Mouse (Mus musculus): ENCODE data around the gene Dusp23. TPM values are rescaled to one million over a fixed set of nuclear protein-coding genes. Genes with fewer than 3 reads are reported as not detected.
A peak's percentile ranks its signal among the peaks of the same experiment; 100 is the strongest.

The Dusp23 gene
- total RNA-seq, 4 experiments from 2014 or later: 8.5 to 14.0 (median 11.5) TPM

DNA sequence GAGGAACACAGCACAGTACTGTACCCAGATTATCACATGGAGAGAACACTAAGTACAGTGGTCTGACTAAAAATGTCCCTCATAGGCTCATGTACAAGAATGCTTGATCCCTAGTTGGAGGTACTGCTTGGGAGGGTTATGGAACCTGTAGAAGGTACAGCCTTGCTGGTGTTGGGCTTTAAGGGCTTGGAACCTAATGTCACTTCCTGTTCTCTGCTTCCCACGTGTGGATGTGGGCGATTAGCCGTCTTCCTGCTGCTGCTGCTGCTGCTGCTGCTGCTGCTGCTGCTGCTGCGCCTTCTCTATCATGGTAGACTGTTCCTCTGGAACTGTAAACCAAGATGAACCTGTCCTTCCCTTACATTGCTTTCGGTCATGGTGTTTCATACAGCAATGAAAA lies 9.2 kb downstream of the Dusp23 start:
- DNase-seq (ENCODE audit: low spot score): no peak

GRCm38 (mm10) chr1:172619235-172619634 lies 13.5 kb downstream of the Dusp23 start:
- peak; percentile 70 for DNase-seq (ENCODE audit: low spot score)

DNA sequence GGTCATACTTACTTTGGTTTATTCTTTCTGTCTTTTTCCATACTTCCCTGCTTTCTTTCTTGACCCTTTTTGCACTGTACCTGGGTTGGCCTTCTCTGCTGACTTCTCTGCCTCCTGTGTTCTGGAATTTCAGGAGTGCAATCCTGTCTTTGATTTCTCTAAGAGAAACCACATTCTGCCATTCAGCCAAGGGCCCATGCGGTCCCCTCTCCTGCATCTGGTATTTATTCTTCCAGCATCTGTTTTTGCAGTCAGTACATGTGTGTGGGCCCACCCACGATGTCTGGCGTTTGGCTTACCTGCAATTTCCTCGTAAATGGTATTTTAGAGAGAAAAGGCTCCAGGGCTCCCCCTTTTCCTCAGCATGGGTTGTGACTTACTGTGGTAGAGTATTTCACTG lies 14.6 kb downstream of the Dusp23 start:
- DNase-seq (ENCODE audit: low spot score): no peak

DNA sequence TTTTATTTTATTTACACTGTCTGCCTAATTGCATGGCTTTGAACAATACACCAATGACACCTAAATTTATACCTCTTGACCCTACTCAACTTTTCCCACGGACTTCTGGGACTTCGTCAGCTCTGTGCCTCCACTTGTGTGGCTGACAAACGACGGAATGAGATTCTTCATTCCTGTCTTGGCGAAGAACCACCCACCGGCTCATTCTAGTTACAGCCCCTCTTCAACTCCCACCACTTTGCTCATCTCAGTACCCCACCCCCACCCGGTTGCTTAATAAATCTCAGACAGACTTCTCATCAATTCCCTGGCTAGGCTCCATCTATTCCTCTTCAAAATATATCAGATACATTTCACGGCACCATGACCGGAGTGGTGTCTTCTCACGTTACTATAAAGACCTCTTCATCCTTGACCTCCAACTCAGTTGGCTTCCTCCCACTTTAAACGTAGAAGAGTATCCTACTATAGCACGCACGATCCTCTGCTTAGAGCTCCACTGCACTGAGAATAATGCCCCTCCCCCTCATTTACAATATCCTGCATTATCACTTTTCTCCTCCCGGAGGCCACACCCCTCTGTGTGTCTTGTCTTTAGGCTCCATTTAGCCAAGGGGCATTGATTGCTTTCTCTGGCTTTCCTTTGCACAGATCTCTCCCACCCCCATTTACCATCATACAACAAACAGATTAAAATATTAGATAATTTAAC lies 15.2 kb downstream of the Dusp23 start:
- DNase-seq (ENCODE audit: low spot score): no peak

GRCm38 (mm10) chr1:172616537-172617300 lies 16.0 kb downstream of the Dusp23 start:
- no peak for DNase-seq (ENCODE audit: low spot score)

DNA sequence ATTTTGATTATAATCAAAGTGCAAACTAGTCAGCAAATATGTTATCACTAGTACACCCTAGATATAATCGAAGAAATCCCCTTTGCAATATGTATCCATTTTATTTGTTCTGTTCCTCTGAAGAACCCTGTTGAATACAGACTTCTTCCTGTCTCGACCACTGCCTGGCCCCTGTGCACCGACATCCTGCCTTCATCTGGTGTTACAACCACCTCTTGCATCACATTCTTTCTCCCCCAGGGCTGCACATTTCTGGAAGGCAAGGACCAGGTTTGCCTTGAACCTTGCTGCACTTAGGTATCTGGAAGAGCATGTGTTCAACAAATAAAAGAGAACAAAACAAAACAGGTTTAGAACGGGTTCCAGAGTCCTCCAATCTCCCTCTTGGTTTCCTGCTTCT lies 17.4 kb downstream of the Dusp23 start:
- DNase-seq (ENCODE audit: low spot score): no peak

DNA sequence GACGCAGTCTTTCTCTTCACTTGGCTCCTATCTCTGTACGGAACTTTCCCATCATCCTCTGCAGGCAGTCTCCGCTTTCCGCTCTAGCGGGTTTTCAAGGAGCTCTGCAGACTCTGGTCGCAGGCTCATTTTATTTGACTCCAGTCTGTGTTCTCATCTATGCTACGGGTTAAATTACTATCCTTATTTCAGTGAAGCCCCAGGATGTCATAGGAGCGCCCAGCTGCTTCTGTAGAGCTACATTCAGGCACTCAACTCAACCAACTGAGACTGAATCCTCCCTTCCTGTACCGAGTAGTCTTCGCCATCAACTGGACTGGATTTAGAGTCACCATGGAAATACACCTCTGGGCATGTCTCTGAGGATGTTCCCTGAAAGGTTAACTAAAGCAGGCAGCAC lies 18.1 kb downstream of the Dusp23 start:
- DNase-seq (ENCODE audit: low spot score): no peak

DNA sequence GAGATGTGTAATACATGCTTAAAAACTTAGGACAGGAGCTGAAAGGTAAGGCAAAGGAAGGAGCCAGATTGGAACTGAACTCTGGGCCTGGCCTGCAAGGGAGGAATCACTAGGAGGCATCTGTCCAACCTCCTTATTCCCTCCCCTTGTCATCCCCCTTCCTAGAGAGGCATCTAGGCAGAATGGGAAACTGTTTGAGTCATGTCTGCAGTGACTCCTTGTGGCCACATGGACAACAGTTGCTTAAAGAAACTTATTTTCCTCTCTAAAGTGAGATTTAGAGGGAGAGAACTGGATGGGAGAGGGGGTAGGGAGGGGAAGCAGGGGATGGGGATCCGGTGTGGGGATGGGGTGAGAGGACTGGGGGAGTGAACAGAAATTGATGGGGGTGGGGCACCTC lies 20.0 kb downstream of the Dusp23 start:
- DNase-seq (ENCODE audit: low spot score): no peak

DNA sequence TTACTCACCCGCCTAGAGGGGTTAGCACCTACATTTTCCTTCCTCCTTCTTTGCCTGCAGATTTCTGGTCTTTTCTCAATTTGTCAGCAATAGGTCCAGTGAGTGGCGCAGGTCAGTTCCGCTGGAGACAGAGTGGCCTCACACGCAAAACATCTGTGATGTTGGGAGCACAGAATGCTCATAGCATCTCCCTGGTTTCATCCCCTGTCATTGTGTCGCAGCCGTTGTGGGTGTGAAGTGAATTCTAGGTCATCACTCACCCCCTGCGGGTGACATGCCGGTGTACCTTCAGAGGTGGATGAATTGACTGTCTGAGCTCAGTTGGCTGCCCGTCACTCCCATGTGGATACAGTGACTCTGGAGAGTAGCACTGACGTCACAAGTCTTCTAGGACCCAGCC lies 21.5 kb downstream of the Dusp23 start:
- no peak for DNase-seq (ENCODE audit: low spot score)

GRCm38 (mm10) chr1:172602326-172602725 lies 30.4 kb downstream of the Dusp23 start, which contains the start of gene Fcrl6:
Gene Fcrl6 (minus strand): TSS chr1:172602551.
- no peak for DNase-seq (ENCODE audit: low spot score)

- DNase-seq (ENCODE audit: low spot score): peak; percentile 15
These were observed 38.3 kb downstream of the Dusp23 start for GRCm38 (mm10) chr1:172594495-172594894.

DNA sequence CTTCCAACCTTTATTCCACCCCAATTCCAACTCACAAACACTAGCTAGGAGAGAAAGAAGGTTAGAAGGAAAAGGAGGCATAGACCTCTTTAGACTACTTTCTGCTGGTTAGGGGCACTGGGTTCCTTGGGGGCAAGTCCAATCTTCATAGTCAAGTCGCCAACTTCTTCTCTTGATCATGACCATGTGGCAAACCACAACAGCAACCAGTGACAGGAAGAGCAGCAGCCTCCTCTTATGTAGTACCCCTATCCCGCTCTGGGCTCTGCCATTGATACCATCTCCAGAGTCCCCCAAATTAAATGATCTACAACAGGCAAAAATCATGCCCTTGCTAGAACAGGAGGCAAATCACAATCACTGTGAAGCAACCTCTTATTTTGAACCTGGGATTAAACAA lies 38.8 kb downstream of the Dusp23 start:
- no peak for DNase-seq (ENCODE audit: low spot score)

- no peak for DNase-seq (ENCODE audit: low spot score)
These were observed 39.4 kb downstream of the Dusp23 start for GRCm38 (mm10) chr1:172593321-172593720.

GRCm38 (mm10) chr1:172590385-172590784 lies 42.4 kb downstream of the Dusp23 start, which contains the start of gene Slamf8:
Gene Slamf8 (minus strand): TSS chr1:172590568.
- DNase-seq (ENCODE audit: low spot score): peak; percentile 56

DNA sequence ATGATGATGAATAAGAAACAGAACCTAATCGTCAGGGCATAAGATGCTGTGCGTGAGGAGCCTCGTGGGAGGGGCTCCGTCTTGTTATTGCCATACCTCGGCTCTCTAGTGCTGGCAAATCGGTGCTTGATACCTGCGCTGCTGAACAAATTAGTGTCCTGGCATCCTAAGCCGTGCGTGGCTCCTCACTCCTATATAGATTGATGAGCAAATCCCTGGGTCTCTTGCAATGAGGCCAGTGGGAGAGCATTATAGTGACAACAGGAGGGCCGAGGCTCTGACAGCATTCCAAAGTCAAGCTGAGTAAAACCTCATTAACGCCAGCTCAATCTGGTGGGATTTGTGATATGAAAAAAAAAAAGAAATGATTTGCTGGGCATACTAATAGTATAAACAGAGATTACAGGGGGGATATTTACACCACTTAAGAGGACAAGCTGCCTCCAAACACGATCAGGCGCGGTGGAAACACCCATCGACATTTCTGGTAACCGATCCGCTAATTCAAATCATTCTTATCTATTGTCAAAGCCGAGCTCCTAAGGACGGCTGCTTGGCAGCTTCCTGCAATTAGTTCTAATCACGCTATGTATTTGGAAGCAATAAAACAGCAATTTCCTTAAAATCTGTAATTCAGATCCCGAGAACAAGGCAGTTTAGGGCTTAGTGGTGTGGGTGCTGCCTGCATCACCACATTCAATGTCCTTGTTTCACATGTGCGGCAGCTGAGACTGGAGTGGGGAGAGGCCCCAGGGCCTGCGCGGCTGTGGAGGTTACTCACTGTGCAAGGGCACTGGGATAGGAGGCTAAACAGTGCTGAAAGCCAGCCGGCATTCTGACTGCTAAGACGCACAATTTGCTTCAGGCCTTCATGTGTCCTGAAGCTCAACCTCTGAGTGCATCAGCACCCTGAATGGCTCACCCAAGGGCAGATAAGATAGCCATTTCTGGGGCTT lies 46.9 kb downstream of the Dusp23 start:
- DNase-seq (ENCODE audit: low spot score): no peak

- DNase-seq (ENCODE audit: low spot score): no peak
These were observed 47.7 kb downstream of the Dusp23 start for GRCm38 (mm10) chr1:172585026-172585425.

DNA sequence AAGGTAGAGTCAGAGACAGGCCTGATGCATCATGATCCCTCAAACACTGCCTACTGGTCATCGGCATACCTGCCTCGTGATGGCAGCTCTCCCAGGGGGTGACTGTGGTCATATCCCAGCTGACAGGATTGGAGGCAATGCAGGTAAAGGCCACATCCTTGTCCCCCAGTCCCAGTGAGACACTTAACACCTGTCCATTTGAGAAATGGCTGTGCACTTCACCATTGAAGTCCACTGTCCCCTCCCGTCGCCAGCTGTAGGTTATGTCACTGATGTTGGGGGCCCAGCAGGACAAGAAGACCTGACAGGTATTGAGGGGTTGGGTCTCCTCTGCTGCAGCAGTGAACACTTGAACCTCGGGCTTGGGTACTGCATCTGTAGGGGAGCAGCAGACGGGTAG lies 48.5 kb downstream of the Dusp23 start:
- DNase-seq (ENCODE audit: low spot score): no peak

GRCm38 (mm10) chr1:172582436-172582835 lies 50.3 kb downstream of the Dusp23 start:
- no peak for DNase-seq (ENCODE audit: low spot score)
